In genomic region chr10:76344711-76345539, GRCm38 (mm10) we compare ENCODE assay signal across 1 mouse cellular context.
A peak's percentile ranks its signal among the peaks of the same experiment; 100 is the strongest.
TF ChIP-seq lines count a peak whose summit lies in the region.

TSS of gene Dip2a (minus strand) at chr10:76345291.

TF ChIP-seq in CH12.LX, 34 proteins besides CTCF, POLR2A, EP300 and RAD21 (continued from another document):
- TF ChIP-seq NELFE (IDR thresholded peaks at IDR 0.05; ENCODE audit: low read depth, low read length) (peak; percentile 73; the same call in 1 of the 2 replicates), ZMIZ1 (IDR thresholded peaks at IDR 0.05; ENCODE audit: low read depth, low read length) (peak; percentile 57; the same call in 1 of the 2 replicates), MAZ (IDR thresholded peaks at IDR 0.05; ENCODE audit: low read depth, low read length) (no peak), NRF1 (IDR thresholded peaks at IDR 0.05; ENCODE audit: low read depth, low read length) (peak; percentile 87), UBTF (IDR thresholded peaks at IDR 0.05; ENCODE audit: low read depth, low read length) (peak; percentile 77)
